Mouse (Mus musculus) stomach, postnatal 0 days (tissue): ENCODE measurements around the gene Snapin.

Experiments
- CTCF ChIP-seq: IDR thresholded peaks from 2 replicates; pipeline ENCODE4 v1.5.1; 2016; ENCODE audit warnings: antibody characterized with exemption, low read depth, mild to moderate bottlenecking, moderate library complexity
- EP300 ChIP-seq: optimal IDR thresholded peaks from 2 replicates; pipeline ENCODE3; 2016; ENCODE audit warnings: antibody characterized with exemption

DNA sequence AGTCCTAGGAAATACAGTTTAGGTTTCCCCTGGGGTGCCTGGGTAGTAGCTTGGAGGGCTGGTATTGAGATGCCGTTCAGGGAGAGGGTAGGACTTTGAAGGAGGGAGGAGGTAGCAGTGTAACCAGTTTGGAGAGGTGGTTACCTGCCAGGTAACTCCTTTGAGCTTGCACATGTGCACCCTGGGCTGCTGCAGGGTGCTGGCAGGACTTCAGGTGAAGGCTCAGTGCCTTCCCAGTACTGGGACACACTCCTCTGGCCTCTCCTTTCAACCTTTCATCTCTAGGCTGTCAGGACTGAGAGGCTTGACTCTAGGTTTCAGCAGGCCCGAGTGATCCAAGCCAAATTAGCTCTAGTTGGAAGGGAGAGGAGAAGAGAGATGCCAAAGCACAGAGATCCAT is 35.2 kb upstream of the Snapin start:
- TF ChIP-seq EP300, result no peak
- no peak for TF ChIP-seq CTCF
